Mouse (Mus musculus) myocyte (in vitro differentiated cells): ENCODE measurements at regions not wholly inside any gene's neighbourhood (a gene's known extent, or its start where the extent isn't known, plus 50 kb on each side); places are given as distances from the start of the nearest gene placed in this dataset.

Experiments used
- MYOD1 ChIP-seq, 3 experiments: IDR thresholded peaks; one replicate each; pipeline ENCODE4 v1.6.1; 2011; ENCODE audit warnings: control low read depth in 2 of 3, low read depth in 2 of 3, mild to moderate bottlenecking in 2 of 3, moderate library complexity in 1 of 3; ENCODE audit not compliant: insufficient read length in 2 of 3, control insufficient read depth in 1 of 3
- POLR2A ChIP-seq: IDR thresholded peaks from one replicate; pipeline ENCODE4 v1.6.1; 2011; ENCODE audit warnings: low read depth, mild to moderate bottlenecking, control low read depth, moderate library complexity; ENCODE audit not compliant: insufficient read length
- SRF ChIP-seq: IDR thresholded peaks from one replicate; pipeline ENCODE4 v1.6.1; 2011; ENCODE audit warnings: low read depth; ENCODE audit not compliant: control insufficient read depth, insufficient read length
- TCF12 ChIP-seq: IDR thresholded peaks from one replicate; pipeline ENCODE4 v1.6.1; 2011; ENCODE audit warnings: mild to moderate bottlenecking, control low read depth; ENCODE audit not compliant: poor library complexity, insufficient read depth, severe bottlenecking
- USF1 ChIP-seq: IDR thresholded peaks from one replicate; pipeline ENCODE4 v1.6.1; 2011; ENCODE audit warnings: low read depth, mild to moderate bottlenecking, control low read depth, moderate library complexity

DNA sequence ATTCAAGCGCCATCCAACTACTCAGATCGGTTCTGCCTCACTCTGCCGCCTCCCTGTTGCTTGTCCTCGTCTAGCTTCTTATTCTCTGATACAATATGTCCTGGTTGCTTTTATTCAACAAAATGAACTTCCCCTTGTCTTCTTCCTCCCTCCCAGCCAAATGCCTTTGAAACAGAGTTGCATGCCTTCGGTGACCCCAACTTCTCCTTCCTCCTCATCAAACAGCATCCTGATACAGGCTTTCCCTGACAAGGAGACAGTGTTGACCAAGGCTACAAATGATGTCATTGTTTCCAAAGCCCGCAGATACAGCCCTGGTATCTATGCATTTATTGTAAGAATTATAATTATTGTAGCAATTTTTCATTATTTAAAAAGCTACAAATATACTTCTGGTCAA lies 69.8 kb downstream of the Smim20 start:
- TF ChIP-seq SRF (no peak), MYOD1 (IDR thresholded peaks at IDR 0.05; ENCODE audit: control insufficient read depth in 1 of 3, insufficient read length in 2 of 3, low read depth in 2 of 3) (no peak), TCF12 (no peak), POLR2A (no peak), USF1 (no peak)
